Mouse (Mus musculus) spleen, embryonic (tissue): ENCODE results near the gene Abca1.

Experiments used
- CTCF ChIA-PET: fragments of 350-600 bp; sonication (Branson Sonifier 250); formaldehyde crosslinking; loops from one replicate; lab custom pipeline; 2022; lab: Charles Lee

Abca1 gene

DNA sequence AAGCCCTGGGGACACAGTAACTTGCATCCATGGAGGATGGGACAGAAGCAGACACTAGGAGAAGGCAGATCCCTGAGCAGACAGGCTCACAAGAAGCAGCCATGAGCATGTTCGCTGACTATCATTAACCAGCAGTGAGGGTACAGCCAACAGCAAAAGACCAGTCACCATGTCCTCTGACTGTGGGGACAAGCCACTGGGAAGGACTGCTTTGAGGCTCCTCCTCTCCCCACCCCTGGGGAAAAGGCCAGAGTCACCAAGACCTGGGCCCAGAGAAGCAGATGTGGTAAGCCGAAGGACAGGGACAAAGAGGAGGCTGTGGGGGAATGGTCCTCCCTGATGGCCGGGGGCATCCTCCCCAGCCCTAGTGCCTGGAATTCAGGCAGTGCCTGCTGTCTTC lies 37.4 kb downstream of the Abca1 start:
- CTCF ChIA-PET, result interaction anchor here (0.7 kb wide), 1 partner anchor 45 kb away, joined by 3 read pairs; no protein-coding TSS in a partner anchor

DNA sequence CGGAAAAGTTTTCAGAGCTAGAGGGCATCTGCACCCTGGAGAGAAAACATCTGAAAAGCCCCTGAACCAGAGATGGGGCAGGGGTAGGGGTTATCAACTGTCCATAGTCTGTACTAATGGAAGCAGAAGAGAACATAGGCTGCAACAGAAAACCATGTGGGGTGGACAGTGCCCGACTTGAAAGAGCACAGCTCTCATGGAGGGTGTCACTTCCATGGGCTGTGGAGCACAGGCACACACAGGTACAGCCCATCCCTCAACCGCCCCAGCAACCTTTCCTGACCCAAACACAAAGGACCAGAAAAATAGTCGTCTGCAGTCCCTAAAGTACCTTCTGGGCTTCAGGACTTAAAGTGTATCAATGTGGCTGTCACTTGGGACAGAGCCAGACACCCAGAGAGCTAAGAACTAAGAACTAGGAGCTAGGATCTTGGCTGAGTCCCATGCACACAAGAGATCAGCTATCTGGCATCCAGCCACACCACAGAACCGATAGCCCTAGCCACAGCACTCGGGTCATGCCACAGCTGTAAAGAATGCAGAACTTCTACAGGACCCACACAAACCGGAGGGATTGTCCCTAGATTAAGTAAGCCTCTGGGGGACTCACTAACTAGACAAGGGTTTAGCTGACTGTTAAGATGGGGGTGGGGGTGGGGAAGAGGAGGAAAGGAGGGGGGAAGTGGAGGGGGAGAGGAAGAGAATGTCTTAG lies 38.0 kb downstream of the Abca1 start:
- CTCF ChIA-PET, result interaction anchor here (0.6 to 0.7 kb wide), 2 partner anchors 46 to 153 kb away, joined by 3 to 8 read pairs; no protein-coding TSS in a partner anchor

DNA sequence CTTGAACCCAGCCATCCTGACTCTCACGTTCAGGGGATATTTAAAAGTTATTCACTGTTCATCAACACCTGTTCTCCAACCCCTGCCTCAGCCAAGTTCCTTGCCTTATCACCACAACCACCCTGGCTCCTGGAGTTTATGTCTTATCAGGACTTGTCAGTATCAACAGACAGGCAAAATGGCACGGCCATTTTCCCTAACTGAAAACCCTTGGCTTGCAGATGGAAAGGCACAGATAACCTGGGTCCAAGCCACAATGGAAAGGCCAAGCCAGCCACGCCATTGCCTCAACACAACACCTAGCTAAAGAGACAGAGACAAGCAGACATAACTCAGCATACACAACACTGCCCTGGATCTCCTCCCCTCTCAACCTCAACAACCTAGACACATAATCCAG lies 38.6 kb downstream of the Abca1 start:
- CTCF ChIA-PET, result interaction anchor here (0.6 kb wide), 1 partner anchor 154 kb away, joined by 8 read pairs; no protein-coding TSS in a partner anchor

DNA sequence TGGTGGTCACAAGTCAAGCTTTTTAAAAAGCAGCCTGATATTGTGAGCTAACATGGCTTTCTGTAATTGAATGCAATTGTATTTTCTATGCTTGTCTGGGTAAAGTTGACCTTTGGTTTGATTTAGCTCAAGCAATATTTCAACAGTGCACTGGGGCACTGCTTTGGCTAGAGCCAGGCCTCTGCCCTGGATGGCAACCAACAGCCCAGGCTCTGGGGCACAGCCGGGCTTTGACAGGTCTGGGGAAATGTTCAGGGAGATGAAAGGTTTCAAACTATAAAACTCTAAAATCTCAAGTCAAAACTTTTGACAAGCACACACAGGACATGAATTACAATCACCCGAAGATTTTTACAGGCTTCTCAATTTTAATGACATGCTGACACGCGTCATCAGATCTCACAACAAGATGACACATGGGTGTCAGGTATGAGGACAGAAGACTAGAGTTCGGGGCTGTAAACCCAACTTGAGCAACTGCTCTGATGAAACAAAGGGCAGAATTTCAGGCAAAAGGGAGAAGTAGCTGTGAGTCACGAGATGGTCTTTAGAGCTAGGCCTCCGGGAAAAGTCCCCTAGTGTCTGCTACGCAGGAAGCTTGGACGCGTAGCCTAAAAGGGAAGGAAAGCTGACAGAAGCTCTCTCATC lies 39.5 kb downstream of the Abca1 start:
- CTCF ChIA-PET, result no interaction called here

DNA sequence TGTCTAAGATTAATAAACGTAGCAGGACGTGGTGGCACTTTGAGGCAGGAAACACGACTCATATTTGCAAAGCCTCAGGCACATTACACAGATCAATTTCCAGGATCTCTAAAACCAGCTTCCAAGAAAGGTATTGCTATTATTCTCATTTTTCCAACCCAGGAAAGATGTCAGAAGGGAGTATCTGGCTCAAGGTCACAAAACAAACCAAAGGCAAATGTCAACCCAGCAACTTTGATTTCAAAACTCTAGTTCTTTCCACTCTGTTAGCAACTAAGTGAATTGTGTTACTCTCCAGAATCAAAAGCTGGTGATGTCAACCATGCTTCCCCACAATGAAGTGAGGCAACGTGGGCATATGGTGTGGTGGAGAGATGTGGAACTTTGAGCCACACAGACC lies 41.1 kb downstream of the Abca1 start:
- CTCF ChIA-PET, result no interaction called here

DNA sequence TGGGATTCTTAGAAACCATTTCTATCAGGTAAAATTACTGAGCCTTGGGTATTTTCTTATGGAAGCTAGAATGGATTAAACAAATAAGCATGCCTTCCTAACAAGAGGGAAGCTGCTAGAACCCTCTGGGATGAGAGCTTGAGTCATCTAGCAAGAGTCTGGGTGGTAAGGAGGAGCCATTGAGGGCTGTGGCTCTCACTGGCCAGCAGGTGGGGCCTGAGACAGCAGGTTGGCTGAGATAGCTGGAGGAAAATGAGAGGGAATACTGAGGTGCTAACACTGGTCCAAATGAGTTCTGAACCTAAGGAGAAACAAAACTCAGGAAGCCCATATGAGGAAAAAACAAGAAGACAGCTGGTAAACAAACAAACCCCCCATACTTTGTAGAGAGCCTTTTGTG lies 42.1 kb downstream of the Abca1 start:
- CTCF ChIA-PET, result no interaction called here

DNA sequence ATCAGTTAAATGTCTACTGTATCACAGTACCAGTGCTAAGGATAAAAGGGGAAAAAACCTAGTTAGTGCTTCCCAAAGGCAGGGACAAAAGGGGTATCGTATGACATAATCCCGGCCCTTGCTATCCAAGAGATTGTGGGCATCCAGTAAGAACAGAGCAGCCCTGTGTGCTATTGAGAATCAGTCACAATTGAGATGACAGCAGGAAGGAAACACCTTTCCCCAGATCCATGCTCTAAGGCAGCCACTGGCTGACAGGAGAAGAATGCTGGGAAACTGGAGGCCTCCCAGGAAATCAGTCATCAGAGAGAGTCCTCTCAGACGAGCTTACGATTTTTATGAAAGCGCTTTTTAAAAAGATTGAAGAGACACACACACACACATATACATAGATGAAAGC lies 42.6 kb downstream of the Abca1 start:
- CTCF ChIA-PET, result interaction anchor here (0.6 kb wide), 1 partner anchor 70 kb away, joined by 3 read pairs; no protein-coding TSS in a partner anchor

DNA sequence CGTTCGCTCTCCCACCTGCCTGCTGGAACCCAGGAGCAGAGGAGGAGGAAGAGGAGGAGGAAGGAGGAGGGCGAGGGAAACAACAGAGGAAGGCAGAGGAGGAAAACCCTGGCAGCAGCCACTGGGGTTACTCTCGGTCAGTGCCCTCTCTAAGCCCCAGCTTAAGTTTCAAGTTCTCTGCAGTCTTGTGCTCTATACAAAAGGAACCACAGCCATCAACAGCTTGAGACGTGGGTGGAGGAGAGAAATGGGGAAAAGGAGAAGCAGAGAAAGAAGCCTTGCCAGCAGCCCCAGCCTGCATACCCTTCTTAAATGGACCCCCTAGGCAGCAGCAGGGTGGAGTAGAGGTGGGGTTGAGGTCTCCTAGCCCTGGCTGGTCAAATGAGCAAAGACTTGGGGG lies 43.8 kb downstream of the Abca1 start:
- CTCF ChIA-PET, result interaction anchor here (0.6 kb wide), 1 partner anchor 1027 kb away, joined by 3 read pairs; no protein-coding TSS in a partner anchor

DNA sequence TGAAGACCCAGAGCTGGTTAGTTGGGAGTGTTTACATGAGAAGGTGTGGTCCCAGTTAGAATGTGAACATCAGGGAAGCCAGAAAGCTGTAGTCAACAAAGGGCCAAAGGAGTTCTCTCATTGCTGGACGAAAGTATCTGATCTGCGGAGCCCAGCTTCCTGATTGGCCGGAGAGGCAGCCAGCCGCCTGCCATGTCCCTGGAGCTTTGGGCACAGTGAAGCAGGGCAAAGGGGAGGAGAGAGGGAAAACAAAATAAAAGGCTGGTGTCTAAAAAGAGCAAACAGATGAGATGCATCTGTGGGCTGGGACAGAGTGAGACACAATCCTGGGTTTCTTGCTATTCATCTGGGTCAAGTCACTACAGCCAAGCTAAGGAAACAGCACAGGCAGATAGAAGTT lies 44.3 kb downstream of the Abca1 start:
- CTCF ChIA-PET, result interaction anchor here (0.6 kb wide), 1 partner anchor 1027 kb away, joined by 3 read pairs; no protein-coding TSS in a partner anchor

DNA sequence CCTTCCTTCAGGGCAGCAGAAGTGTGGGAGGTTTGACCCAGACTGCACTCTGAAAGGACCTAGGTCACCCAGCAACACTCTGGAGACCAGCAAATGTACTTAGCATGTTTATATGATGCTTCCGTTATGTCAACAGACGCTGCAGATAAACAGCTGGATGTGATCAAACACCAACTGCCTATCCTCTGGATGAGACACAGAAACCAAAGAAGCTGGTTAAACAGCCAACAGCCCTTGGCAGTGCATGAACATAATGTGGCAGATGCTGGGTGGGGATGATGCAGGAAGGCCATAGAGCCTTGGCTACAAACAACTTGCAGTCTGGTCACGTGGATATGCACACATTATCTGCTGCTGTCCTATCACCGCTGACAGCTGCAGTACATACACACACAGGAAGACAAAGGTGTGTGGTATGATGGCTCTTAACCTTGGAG lies 47.8 kb downstream of the Abca1 start:
- CTCF ChIA-PET, result interaction anchor here (0.7 to 1.2 kb wide), 2 partner anchors 56 to 243 kb away, joined by 3 to 7 read pairs; no protein-coding TSS in a partner anchor

DNA sequence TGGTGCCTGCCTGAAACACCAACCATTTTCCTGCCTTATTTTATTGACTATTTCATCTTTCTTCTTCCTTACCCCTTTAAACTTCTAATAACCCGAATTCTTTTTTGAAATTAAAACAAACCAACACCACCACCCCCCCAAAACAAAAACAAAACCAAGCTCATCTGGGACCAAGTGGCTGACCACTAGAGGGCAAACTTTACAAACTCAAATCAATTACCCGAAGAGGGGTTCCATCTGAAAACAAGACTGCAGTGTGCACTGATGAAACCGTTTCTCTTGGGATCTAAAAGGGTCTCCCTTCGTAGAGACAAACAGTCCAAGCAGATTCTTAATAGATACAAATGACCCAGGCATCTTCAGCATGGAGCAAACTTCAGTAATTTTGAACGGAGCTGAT lies 49.3 kb downstream of the Abca1 start:
- CTCF ChIA-PET, result interaction anchor here (0.5 to 1.0 kb wide), 3 partner anchors 212 to 253 kb away, joined by 3 read pairs; no protein-coding TSS in a partner anchor

DNA sequence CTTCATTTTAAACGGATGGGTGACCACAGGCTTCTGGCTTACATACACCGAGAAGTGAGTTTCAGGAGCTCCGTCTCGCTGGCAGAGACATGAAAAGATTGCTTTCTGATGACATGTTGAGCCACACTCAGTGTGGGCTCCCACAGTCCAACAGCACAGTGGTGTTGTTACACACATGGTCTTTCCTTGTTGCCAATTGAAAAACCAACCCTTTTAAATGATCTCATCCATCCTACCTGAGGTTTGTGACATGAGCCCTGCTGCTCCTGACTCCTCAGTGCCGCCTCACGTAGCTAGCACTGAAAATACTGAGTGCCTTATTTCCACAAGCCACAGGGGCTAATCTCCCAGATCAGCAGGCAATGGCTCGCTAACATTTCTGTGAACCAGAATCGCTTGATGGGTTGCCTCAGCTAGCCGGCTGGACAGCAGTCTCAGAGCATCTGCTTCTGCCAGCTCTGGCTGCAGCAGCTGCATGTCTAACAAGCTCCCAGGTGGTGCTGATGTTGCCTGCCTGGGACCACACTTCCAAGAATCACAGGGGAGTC lies 50.2 kb downstream of the Abca1 start:
- CTCF ChIA-PET, result interaction anchor here (0.7 to 1.0 kb wide), 2 partner anchors 245 to 612 kb away, joined by 3 to 8 read pairs; no protein-coding TSS in a partner anchor

DNA sequence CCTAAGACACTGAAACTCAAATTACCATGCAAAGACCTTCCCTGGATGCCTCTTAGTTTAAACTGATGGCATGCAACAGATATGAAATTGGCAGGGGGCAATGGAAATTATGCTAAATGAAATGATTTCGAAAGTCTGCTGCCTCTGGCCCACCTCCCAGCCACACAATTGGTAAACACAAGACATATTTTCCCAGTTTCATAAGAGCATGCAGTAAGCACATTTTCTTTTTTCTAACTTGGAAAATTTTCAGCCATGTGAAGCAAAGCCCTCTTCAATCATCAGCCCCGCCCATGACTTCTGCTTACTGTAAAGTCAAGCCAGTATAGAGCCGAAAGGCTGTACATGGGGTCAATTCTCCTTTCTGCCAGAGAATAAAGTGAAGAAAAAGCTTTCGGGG lies 51.5 kb downstream of the Abca1 start:
- CTCF ChIA-PET, result no interaction called here

DNA sequence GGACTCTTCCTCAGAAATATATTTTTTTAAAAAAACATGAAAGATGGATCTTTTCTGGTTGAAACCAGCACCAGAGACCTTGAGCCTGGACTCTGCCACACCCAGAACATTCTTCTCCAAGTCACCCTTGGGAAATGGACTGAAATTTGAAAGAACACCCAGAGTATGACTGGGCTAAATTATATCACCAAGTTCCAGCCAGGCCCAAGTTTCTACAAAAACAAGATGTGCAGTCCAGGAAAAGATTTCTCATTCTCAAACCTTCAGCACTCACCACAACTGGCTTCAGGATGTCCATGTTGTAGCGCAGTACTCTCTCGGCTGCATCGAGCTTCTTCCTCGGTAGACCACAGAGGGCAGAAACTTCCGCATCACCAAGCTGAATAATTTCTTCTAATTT lies 53.0 kb downstream of the Abca1 start:
- CTCF ChIA-PET, result no interaction called here

DNA sequence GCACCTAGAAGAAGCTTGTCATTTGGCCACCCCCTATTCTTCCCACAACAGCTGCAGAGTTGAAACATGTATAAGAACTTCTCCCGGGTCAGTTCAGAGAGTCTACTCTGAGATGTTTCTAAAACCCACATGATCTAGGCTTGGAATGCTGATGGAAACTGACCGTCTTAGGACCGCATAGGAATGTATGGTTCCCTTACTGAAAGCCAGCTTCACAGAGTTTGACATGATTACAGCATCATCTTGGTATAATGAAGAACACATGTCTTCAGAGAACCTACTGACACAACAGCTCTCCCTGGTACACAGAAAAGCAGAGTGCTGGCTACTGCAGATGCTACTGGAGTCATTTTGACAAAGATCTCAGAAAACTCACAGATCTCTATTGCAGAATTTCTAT lies 53.6 kb downstream of the Abca1 start:
- CTCF ChIA-PET, result no interaction called here

DNA sequence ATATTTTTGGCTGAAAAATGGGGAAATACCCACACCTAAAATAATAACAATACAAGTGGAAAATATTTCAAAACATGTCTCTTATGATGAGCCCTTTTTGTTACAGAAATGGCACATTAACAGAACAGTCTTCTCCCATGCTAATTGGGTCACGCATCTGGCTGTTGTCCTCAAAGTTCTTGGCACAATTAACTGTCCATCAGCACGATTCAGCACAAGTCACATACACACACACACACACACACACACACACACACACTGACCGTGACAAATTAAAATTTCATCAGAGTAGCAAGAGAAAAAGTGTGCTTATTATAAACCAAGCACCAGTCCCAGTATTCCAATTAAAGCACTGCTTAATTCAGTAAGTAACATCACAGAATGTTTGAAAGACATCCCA lies 55.1 kb downstream of the Abca1 start:
- CTCF ChIA-PET, result interaction anchor here (0.7 kb wide), 1 partner anchor 336 kb away, joined by 4 read pairs; no protein-coding TSS in a partner anchor

DNA sequence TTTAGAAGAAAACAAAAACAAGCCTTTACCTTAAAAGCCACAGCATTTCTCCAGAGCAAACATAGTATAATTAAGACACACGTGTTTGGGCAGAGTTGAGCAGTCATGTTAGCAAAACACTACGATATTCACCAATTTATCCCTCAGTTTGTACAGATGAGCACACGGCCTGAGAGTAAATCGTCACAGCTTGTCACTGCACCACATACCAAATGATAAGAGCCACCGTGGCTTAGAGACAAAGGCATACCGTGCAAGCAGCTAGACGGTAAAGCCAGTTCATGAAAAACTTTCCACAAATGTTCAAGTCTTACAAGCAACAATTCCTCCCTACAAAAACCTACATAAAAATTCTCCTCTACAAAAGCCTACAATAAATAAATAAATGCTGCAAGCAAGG lies 57.2 kb downstream of the Abca1 start:
- CTCF ChIA-PET, result no interaction called here

DNA sequence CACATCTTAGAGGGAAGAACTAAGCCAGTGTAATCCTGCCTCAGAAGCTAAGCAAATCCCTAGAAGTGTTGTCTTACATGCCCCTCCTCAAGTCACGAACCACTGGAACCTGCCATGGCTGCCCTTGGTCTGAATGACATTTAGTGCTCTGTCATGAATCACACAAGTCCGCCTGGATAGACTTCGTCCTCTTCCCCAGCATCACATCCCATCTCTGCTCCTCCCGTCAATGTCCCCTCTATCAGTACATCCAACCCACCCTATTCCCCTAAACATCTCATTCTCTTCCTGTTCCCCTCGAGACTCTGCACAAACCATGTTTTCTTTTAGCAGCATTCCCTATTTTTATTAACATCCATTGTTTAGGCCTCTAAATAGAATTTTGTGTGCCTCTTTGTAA lies 58.4 kb downstream of the Abca1 start:
- CTCF ChIA-PET, result interaction anchor here (0.5 kb wide), 1 partner anchor 308 kb away, joined by 17 read pairs; no protein-coding TSS in a partner anchor

DNA sequence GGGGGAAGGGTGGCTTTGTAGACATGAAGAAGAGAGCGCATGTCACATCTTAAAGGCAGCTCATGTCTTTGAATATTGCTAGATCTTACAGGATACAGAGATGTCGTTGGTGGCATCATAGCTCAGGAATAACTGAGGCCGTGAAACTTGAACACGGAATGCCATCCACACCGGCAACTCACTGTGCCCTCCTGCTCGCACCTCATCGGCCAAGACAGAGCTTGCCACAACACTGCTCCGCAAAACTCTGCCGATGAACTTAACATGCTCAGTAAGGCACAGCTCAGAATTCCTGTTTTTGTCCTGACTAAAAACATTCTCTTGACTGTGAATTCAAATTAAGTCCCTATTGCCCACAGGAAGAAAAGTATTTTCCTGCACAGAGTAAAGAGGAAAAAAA lies 59.2 kb downstream of the Abca1 start:
- CTCF ChIA-PET, result no interaction called here

DNA sequence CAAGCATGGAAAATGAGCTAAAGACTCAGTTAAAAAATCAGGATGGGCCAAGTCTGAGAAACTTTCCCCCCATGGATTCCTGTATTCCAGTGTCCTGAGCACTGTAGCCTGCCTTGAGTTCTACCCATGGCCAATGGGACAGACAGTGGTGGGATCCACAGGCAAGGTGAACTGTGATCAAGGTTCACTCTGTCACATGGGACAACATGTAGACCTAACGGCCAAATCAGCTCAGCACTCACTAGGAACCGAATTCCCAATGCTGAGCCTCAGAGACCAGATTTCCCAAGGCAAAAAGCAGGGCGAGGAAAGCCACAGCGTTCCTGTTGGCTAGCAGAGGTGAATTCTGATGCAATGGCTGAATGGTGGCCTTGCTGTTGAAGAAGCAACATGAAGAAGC lies 64.8 kb downstream of the Abca1 start:
- CTCF ChIA-PET, result no interaction called here

DNA sequence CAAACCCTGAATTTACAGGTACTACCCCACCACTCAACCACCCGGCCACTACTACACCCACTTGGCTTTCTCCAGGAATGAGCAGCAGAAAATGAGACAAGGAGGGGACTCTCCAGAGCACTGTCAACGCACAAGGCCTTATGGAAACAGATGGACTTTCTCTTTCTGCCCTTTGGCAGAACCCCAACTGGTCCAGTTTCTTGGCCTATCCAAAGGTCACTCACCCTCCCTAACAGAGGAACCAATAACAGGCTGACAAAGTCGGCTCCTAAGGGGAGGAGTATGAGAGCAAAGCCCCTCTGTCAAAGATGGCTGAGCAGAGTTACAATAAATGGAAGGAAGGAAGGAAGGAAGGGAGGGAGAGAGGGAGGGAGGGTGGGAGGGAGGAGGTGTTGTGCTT lies 65.4 kb downstream of the Abca1 start:
- CTCF ChIA-PET, result no interaction called here

DNA sequence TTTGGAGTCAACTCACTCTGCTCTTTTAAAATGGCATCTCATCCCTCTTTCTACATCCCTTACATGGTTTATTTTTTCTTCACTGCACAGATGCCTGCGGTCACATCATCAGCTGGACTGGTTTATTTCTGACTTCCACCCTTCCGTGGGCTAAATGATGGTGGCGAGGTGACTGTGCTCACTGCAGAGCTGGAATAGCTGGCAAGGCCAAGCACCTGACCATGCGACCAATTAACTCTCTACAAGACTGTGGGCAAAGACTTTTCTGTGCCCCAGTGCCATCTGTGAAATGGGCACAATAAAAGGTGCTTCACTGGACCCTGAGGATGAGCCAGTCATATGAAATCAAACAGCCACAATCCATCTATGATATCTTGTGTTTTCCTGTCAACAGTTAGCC lies 66.1 kb downstream of the Abca1 start:
- CTCF ChIA-PET, result no interaction called here
